Mouse (Mus musculus): ENCODE results near the gene Gm9821. TPM values are rescaled to one million over a fixed set of nuclear protein-coding genes. Genes with fewer than 3 reads are reported as not detected.

Gm9821 gene
- polyA plus RNA-seq, 1 experiment from 2014 or later: 0.33 TPM

- ATAC-seq (ENCODE audit: low read depth): peak; percentile 63
- Histone ChIP-seq H3K9ac (ENCODE audit: low read length) (peak overlapping the region; percentile 43), H3K4me2 (ENCODE audit: low read depth, low read length) (peak overlapping the region; percentile 40), H3K4me3 (ENCODE audit: low read length) (no peak overlapping the region), H3K27ac (ENCODE audit: low read length) (peak overlapping the region; percentile 94), H3K9me3 (ENCODE audit: control insufficient read depth, low read length) (no peaks in the 10 kb centered on the region), H3K4me1 (replicated peaks; ENCODE audit: control insufficient read depth, insufficient read depth, low read length) (peaks cover 30% of the 10 kb centered on the region), H3K36me3 (ENCODE audit: control insufficient read depth, insufficient read depth, low read length) (no peaks in the 10 kb centered on the region), H3K27me3 (ENCODE audit: control insufficient read depth, insufficient read depth, low read depth, low read length) (peaks cover 25% of the 10 kb centered on the region)
- 19% methylated on average over 21 of the region's 21 CpGs for WGBS
Measured at GRCm38 (mm10) chr2:91971231-91972097, 26.0 kb downstream of the Gm9821 start.

- peak; percentile 66 for ATAC-seq (ENCODE audit: low read depth)
Measured at GRCm38 (mm10) chr2:91972121-91972566, 26.6 kb downstream of the Gm9821 start.

GRCm38 (mm10) chr2:91973416-91974135 lies 28.1 kb downstream of the Gm9821 start:
- H3K27ac ChIP-seq (ENCODE audit: low read length): no peak overlapping the region
- no peak overlapping the region for H3K4me2 ChIP-seq (ENCODE audit: low read depth, low read length)
- H3K9ac ChIP-seq (ENCODE audit: low read length): no peak overlapping the region
- 54% methylated on average over 7 of the region's 7 CpGs for WGBS
- no peaks in the 10 kb centered on the region for H3K9me3 ChIP-seq (ENCODE audit: control insufficient read depth, low read length)
- no peaks in the 10 kb centered on the region for H3K36me3 ChIP-seq (ENCODE audit: control insufficient read depth, insufficient read depth, low read length)
- ATAC-seq (ENCODE audit: low read depth): no peak
- H3K4me1 ChIP-seq (replicated peaks; ENCODE audit: control insufficient read depth, insufficient read depth, low read length): peaks cover 36% of the 10 kb centered on the region
- peaks cover 32% of the 10 kb centered on the region for H3K27me3 ChIP-seq (ENCODE audit: control insufficient read depth, insufficient read depth, low read depth, low read length)
- no peak overlapping the region for H3K4me3 ChIP-seq (ENCODE audit: low read length)

More at GRCm38 (mm10) chr2:91972121-91972566, 26.6 kb downstream of the Gm9821 start:
- H3K9me3 ChIP-seq (ENCODE audit: control insufficient read depth, low read length): no peaks in the 10 kb centered on the region
- H3K4me1 ChIP-seq (replicated peaks; ENCODE audit: control insufficient read depth, insufficient read depth, low read length): peaks cover 30% of the 10 kb centered on the region
- peaks cover 31% of the 10 kb centered on the region for H3K27me3 ChIP-seq (ENCODE audit: control insufficient read depth, insufficient read depth, low read depth, low read length)
- no peak overlapping the region; the same call in 1 of the 2 replicates for H3K4me2 ChIP-seq (ENCODE audit: low read depth, low read length)
- H3K9ac ChIP-seq (ENCODE audit: low read length): peak overlapping the region; percentile 5; the same call in 1 of the 2 replicates
- H3K27ac ChIP-seq (ENCODE audit: low read length): peak overlapping the region; percentile 94
- 17% methylated on average over 13 of the region's 13 CpGs for WGBS
- no peaks in the 10 kb centered on the region for H3K36me3 ChIP-seq (ENCODE audit: control insufficient read depth, insufficient read depth, low read length)
- no peak overlapping the region for H3K4me3 ChIP-seq (ENCODE audit: low read length)

DNA sequence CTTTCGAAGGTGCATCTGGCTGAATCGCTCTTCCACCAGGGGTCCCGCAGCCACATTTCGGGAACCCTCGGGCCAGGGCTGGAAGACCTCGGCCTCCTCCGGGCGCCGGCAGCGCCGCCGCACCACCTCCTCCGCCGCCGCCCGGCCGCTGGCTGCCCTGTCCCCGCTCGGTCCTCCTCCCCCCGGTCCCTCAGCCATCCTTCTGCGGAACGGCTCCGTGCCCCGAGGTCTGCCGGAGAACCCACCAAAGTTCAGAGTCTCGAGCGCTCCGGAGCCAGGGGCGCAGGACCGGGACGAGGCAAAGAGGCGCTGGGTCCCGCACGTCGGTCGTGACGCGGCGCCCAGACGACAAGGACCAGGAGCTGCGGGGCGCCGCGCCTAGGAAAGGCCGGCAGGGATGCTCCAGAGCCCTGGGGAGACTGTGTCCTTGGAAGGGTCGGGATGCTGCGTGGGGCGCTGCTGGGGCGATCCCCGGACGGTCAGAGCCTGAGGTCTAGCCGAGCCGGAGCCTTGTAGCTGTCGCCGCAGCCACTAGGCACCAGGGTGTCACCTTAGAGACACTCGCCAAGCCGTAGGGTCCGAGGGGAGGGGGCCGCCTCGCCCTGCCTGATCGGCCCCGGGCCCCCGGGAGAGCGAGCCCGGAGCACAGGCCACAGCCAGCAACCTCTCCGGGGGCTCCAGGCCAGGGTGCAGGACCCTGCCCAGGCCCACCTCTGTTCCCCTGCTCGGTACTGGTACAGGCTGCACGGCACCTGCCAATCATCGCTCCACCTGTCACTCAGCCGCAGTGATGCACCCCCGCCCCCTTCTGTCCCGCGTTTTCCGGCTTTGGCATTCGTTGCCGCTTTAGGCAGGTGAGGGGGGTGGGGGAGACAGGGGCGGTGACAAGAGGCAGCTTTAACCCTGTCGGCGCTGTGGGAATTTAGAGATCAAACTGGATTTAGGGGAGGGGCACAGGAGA lies 30.4 kb downstream of the Gm9821 start, which contains the start of gene Dgkz:
TSS of gene Dgkz (minus strand) at position 284 of the 961 bp plus-strand sequence.
- H3K36me3 ChIP-seq (ENCODE audit: control insufficient read depth, insufficient read depth, low read length): no peaks in the 10 kb centered on the region
- H3K27ac ChIP-seq (ENCODE audit: low read length): no peak within 1 kb of the TSS
- peaks cover 38% of the 10 kb centered on the region for H3K4me1 ChIP-seq (replicated peaks; ENCODE audit: control insufficient read depth, insufficient read depth, low read length)
- ATAC-seq (ENCODE audit: low read depth): no peak
- H3K9ac ChIP-seq (ENCODE audit: low read length): peak within 1 kb of the TSS; percentile 53
- no peaks in the 10 kb centered on the region for H3K9me3 ChIP-seq (ENCODE audit: control insufficient read depth, low read length)
- peak within 1 kb of the TSS; percentile 61 for H3K4me2 ChIP-seq (ENCODE audit: low read depth, low read length)
- WGBS: under 1% methylated on average over 78 of the region's 79 CpGs
- H3K27me3 ChIP-seq (ENCODE audit: control insufficient read depth, insufficient read depth, low read depth, low read length): peaks cover 32% of the 10 kb centered on the region
- H3K4me3 ChIP-seq (ENCODE audit: low read length): peak within 1 kb of the TSS; percentile 42

DNA sequence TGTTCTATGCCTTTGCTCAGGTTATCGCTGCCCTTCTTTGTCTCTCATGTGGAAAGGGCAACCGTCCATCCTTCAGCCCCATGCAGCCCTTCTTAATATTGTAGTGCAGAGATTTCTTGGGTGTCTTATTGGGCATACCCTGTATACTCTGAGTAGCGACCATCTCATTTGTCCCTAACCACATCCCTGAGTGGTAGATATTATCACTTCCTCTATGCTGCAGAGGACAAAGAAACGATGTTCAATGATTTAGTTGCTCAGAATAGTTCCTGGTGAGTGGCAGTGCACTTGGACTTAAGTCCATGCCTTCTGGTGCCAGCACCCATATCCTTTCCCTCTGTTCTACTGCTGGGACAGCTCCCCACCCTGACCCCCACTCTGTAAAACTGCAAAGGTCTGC lies 32.5 kb downstream of the Gm9821 start:
- Histone ChIP-seq H3K36me3 (ENCODE audit: control insufficient read depth, insufficient read depth, low read length) (no peaks in the 10 kb centered on the region), H3K4me2 (ENCODE audit: low read depth, low read length) (no peak overlapping the region), H3K4me1 (replicated peaks; ENCODE audit: control insufficient read depth, insufficient read depth, low read length) (peaks cover 19% of the 10 kb centered on the region), H3K4me3 (ENCODE audit: low read length) (no peak overlapping the region), H3K9me3 (ENCODE audit: control insufficient read depth, low read length) (no peaks in the 10 kb centered on the region), H3K27ac (ENCODE audit: low read length) (no peak overlapping the region), H3K9ac (ENCODE audit: low read length) (no peak overlapping the region), H3K27me3 (ENCODE audit: control insufficient read depth, insufficient read depth, low read depth, low read length) (peaks cover 32% of the 10 kb centered on the region)
- 57% methylated on average over 4 of the region's 4 CpGs for WGBS
- ATAC-seq (ENCODE audit: low read depth): no peak

GRCm38 (mm10) chr2:91978547-91978946 lies 33.0 kb downstream of the Gm9821 start:
- peaks cover 19% of the 10 kb centered on the region for H3K4me1 ChIP-seq (replicated peaks; ENCODE audit: control insufficient read depth, insufficient read depth, low read length)
- ATAC-seq (ENCODE audit: low read depth): peak; percentile 35; the same call in 1 of the 2 replicates
- no peak overlapping the region for H3K27ac ChIP-seq (ENCODE audit: low read length)
- no peak overlapping the region for H3K4me3 ChIP-seq (ENCODE audit: low read length)
- H3K9ac ChIP-seq (ENCODE audit: low read length): no peak overlapping the region
- peaks cover 30% of the 10 kb centered on the region for H3K27me3 ChIP-seq (ENCODE audit: control insufficient read depth, insufficient read depth, low read depth, low read length)
- no peak overlapping the region for H3K4me2 ChIP-seq (ENCODE audit: low read depth, low read length)
- H3K36me3 ChIP-seq (ENCODE audit: control insufficient read depth, insufficient read depth, low read length): no peaks in the 10 kb centered on the region
- WGBS: 17% methylated on average over 2 of the region's 2 CpGs
- no peaks in the 10 kb centered on the region for H3K9me3 ChIP-seq (ENCODE audit: control insufficient read depth, low read length)

DNA sequence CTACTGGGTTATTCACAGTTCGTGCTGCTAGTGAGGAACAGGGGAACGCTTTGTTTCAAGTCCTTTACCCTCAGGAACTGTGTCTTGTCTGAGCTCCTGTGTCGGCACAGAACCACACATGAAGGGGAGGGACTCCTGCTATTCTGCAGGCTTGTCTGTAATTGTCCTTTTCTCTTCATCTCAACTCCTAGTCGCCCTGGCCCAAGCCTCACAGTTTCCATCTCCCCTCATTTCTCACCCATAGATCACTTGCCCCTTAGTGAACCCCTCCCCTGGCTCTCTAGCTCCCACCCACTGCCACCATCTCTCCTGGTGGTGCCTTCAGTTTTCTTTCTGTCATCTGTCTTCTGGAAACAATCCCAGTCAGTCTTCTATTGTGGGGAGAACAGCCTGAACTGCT lies 34.7 kb downstream of the Gm9821 start:
- H3K4me3 ChIP-seq (ENCODE audit: low read length): no peak overlapping the region

GRCm38 (mm10) chr2:91980830-91981229 lies 35.3 kb downstream of the Gm9821 start:
- no peaks in the 10 kb centered on the region for H3K9me3 ChIP-seq (ENCODE audit: control insufficient read depth, low read length)
- WGBS: 57% methylated on average over 5 of the region's 5 CpGs

More for the DNA sequence above, 34.7 kb downstream of the Gm9821 start:
- Histone ChIP-seq H3K9ac (ENCODE audit: low read length) (no peak overlapping the region), H3K9me3 (ENCODE audit: control insufficient read depth, low read length) (no peaks in the 10 kb centered on the region), H3K27ac (ENCODE audit: low read length) (no peak overlapping the region), H3K36me3 (ENCODE audit: control insufficient read depth, insufficient read depth, low read length) (no peaks in the 10 kb centered on the region), H3K27me3 (ENCODE audit: control insufficient read depth, insufficient read depth, low read depth, low read length) (peaks cover 19% of the 10 kb centered on the region), H3K4me1 (replicated peaks; ENCODE audit: control insufficient read depth, insufficient read depth, low read length) (peaks cover 32% of the 10 kb centered on the region), H3K4me2 (ENCODE audit: low read depth, low read length) (no peak overlapping the region)
- no peak for ATAC-seq (ENCODE audit: low read depth)
- WGBS: 15% methylated on average over 4 of the region's 4 CpGs

More at GRCm38 (mm10) chr2:91980830-91981229, 35.3 kb downstream of the Gm9821 start:
- H3K4me1 ChIP-seq (replicated peaks; ENCODE audit: control insufficient read depth, insufficient read depth, low read length): peaks cover 26% of the 10 kb centered on the region
- peaks cover 1% of the 10 kb centered on the region; the same call in 1 of the 2 replicates for H3K36me3 ChIP-seq (ENCODE audit: control insufficient read depth, insufficient read depth, low read length)
- no peak overlapping the region for H3K9ac ChIP-seq (ENCODE audit: low read length)
- no peak overlapping the region for H3K4me2 ChIP-seq (ENCODE audit: low read depth, low read length)
- no peak overlapping the region for H3K4me3 ChIP-seq (ENCODE audit: low read length)
- H3K27me3 ChIP-seq (ENCODE audit: control insufficient read depth, insufficient read depth, low read depth, low read length): peaks cover 14% of the 10 kb centered on the region
- ATAC-seq (ENCODE audit: low read depth): no peak
- no peak overlapping the region for H3K27ac ChIP-seq (ENCODE audit: low read length)

Data from lung, embryonic 16.5 days (tissue).